Mouse (Mus musculus) heart, adult 8-10 months (tissue): ENCODE data around the gene Scn11a. TPM values are rescaled to one million over a fixed set of nuclear protein-coding genes. Genes with fewer than 3 reads are reported as not detected.

ENCODE experiments used
- DNase-seq: peaks from one replicate; pipeline ENCODE4 v3.0.0; 2022; ENCODE audit warnings: low spot score
- total RNA-seq, 4 experiments: library from RNA; stranded (reverse); gene quantifications; 2 replicates each; pipeline ENCODE4 v1.2.4; 2022

The Scn11a gene
- total RNA-seq, 4 experiments from 2014 or later, result 0.09 TPM; not detected in 3

- DNase-seq, result no peak
Observed at GRCm38 (mm10) chr9:119795254-119795912, 29.9 kb downstream of the Scn11a start.

- DNase-seq, result peak; percentile 17
Observed at GRCm38 (mm10) chr9:119794470-119794869, 30.8 kb downstream of the Scn11a start.

- no peak for DNase-seq
Observed at GRCm38 (mm10) chr9:119792505-119792904, 32.8 kb downstream of the Scn11a start.

GRCm38 (mm10) chr9:119780901-119781300 is 44.4 kb downstream of the Scn11a start:
- no peak for DNase-seq

- DNase-seq, result no peak
Observed at GRCm38 (mm10) chr9:119776661-119777060, 48.6 kb downstream of the Scn11a start.

- no peak for DNase-seq
Observed at GRCm38 (mm10) chr9:119768585-119768984, 56.7 kb downstream of the Scn11a start.

GRCm38 (mm10) chr9:119760226-119760625 is 65.0 kb downstream of the Scn11a start:
- DNase-seq, result no peak

GRCm38 (mm10) chr9:119759457-119759856 is 65.8 kb downstream of the Scn11a start:
- no peak for DNase-seq

- peak; percentile 9 for DNase-seq
Observed at GRCm38 (mm10) chr9:119751507-119751906, 73.7 kb downstream of the Scn11a start.

- DNase-seq, result no peak
Observed at GRCm38 (mm10) chr9:119749112-119749511, 76.1 kb downstream of the Scn11a start.

- DNase-seq, result no peak
Observed at GRCm38 (mm10) chr9:119743900-119744299, 81.4 kb downstream of the Scn11a start.

- DNase-seq, result no peak
Observed at GRCm38 (mm10) chr9:119743312-119743711, 81.9 kb downstream of the Scn11a start.

- DNase-seq, result no peak
Observed at GRCm38 (mm10) chr9:119741101-119741786, 84.0 kb downstream of the Scn11a start.

- no peak for DNase-seq
Observed at GRCm38 (mm10) chr9:119728412-119729097, 96.7 kb downstream of the Scn11a start.

- DNase-seq, result no peak
Observed at GRCm38 (mm10) chr9:119726990-119727389, 98.3 kb downstream of the Scn11a start.

- DNase-seq, result no peak
Observed at GRCm38 (mm10) chr9:119725293-119725862, 99.9 kb downstream of the Scn11a start.

- DNase-seq, result no peak
Observed at GRCm38 (mm10) chr9:119719222-119719621, 106.0 kb downstream of the Scn11a start, which contains the start of gene Scn10a. Gene Scn10a (minus strand): TSS chr9:119719322.

GRCm38 (mm10) chr9:119706700-119707099 is 118.6 kb downstream of the Scn11a start:
- peak; percentile 14 for DNase-seq
